Mouse (Mus musculus): ENCODE data around the gene Trpm3. TPM values are rescaled to one million over a fixed set of nuclear protein-coding genes. Genes with fewer than 3 reads are reported as not detected.

Gene Trpm3
- polyA plus RNA-seq, 1 experiment from 2014 or later = 14.8 TPM

DNA sequence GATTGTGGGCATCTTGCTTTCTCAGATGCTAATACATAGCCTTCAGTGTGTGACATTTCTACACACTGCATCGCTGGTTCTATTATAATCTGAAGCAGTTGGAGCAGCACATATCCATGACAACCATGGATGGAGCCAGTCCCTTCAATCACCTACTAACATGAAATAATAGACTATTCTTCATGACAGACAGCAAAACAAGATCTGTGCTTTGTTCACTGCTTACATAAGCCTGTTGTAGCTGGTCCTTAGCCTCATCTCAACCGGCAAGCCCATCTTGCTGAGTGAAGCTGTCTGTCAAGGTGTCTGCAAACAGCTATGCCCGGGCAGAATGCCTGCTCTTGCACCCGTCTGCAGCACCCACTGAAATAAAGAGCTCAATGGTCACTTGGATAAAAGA lies 819.6 kb downstream of the Trpm3 start:
- WGBS = 20% methylated on average over 4 of the region's 4 CpGs
- H3K36me3 ChIP-seq (ENCODE audit: control insufficient read depth, insufficient read depth, low read length) = no peaks in the 10 kb centered on the region
- peaks cover 8% of the 10 kb centered on the region; the same call in 1 of the 2 replicates for H3K4me1 ChIP-seq (ENCODE audit: control insufficient read depth, insufficient read depth, low read length)
- no peak for DNase-seq
- no peak overlapping the region for H3K4me2 ChIP-seq (ENCODE audit: low read length)
- H3K27ac ChIP-seq (replicated peaks; ENCODE audit: low read depth, low read length) = no peak overlapping the region
- H3K9me3 ChIP-seq (ENCODE audit: control insufficient read depth, low read length) = no peaks in the 10 kb centered on the region
- H3K4me3 ChIP-seq (replicated peaks; ENCODE audit: low read depth, low read length) = no peak overlapping the region
- ATAC-seq (ENCODE audit: low FRiP score, low TSS enrichment) = no peak
- no peak overlapping the region for H3K9ac ChIP-seq (replicated peaks; ENCODE audit: low read length)
- H3K27me3 ChIP-seq (ENCODE audit: control insufficient read depth, insufficient read depth, low read length) = no peaks in the 10 kb centered on the region

DNA sequence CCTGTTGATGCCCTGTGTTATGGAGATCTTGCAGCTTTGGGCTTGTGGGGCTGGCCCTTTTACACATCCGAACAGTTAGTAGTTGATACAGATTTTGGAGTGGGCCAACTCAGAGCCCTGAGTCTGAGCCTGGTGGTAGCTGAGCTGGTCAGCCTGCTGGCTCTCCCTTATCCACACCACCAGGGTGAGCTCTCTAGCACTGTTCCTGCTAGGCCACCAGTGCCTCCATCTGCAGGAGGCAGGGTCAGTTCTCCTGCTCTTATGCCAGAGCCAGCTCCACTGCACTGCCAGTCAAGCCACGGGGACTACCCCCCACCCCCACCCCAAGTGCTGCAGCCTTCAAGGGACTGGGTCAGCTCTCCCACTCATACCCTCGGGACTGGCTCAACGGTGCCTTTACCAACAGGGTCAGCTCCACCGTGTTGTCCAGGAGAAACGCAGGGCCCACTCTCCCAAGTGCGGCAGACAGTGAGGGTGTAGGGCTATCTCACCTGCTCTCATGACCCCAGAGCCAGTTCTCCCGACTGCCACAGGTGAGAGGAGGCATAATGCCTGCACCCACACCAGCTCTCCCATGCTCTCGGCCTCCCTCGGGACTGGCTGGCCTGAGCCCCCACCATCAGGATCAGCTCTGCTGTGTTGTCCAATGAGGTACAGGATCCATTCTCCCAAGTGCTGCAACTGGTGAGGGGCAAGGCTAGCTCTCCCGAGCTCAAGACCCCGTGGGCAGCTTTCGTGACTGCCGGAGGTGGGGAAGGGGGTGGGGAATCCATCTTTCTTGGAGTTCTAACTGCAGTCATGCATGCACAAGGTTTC lies 821.8 kb downstream of the Trpm3 start:
- Histone ChIP-seq H3K4me3 (replicated peaks; ENCODE audit: low read depth, low read length) (no peak overlapping the region), H3K4me1 (ENCODE audit: control insufficient read depth, insufficient read depth, low read length) (peaks cover 8% of the 10 kb centered on the region; the same call in 1 of the 2 replicates), H3K9ac (replicated peaks; ENCODE audit: low read length) (no peak overlapping the region), H3K27me3 (ENCODE audit: control insufficient read depth, insufficient read depth, low read length) (no peaks in the 10 kb centered on the region), H3K9me3 (ENCODE audit: control insufficient read depth, low read length) (no peaks in the 10 kb centered on the region), H3K27ac (replicated peaks; ENCODE audit: low read depth, low read length) (no peak overlapping the region), H3K36me3 (ENCODE audit: control insufficient read depth, insufficient read depth, low read length) (no peaks in the 10 kb centered on the region), H3K4me2 (ENCODE audit: low read length) (peak overlapping the region; percentile 21)
- 71% methylated on average over 14 of the region's 14 CpGs for WGBS
- DNase-seq (no peak), ATAC-seq (ENCODE audit: low FRiP score, low TSS enrichment) (peak; percentile 41; the same call in 1 of the 2 replicates)

DNA sequence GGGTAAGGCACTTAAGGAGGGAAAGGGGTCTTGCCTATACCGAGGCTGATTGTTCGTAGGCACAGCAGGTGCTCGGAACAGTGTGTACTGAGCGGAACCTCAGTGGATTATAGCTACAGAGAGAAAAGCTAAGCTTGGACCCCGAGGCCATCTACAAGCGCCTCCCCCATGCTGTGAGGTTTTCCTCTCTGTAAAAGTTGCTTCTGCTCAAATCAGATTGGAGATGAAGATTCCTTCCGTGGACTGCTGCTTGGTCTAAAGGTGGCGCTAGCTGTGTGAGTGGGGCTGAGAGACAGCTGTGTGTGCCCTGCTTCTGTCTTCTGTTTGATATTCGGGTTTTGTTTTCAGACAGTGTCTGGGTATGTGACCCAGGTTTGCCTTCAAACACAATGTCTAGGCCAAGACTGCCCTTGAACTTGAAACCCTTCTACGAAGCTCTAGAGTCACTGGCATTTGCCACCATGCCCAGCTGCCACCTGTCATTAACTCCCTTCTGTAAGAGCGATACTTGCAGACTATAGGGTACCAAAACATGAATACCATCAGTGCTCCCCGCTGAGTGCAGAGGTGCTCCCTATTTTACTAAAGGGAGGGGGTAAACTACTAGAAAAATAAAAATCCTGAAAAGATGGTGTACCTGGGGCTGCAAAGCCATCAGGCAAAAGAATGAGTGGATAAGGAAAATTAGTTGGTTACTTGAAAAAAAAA lies 823.3 kb downstream of the Trpm3 start:
- H3K27ac ChIP-seq (replicated peaks; ENCODE audit: low read depth, low read length) = no peak overlapping the region
- no peaks in the 10 kb centered on the region for H3K27me3 ChIP-seq (ENCODE audit: control insufficient read depth, insufficient read depth, low read length)
- ATAC-seq (ENCODE audit: low FRiP score, low TSS enrichment) (no peak), DNase-seq (peak; percentile 38)
- no peak overlapping the region for H3K4me3 ChIP-seq (replicated peaks; ENCODE audit: low read depth, low read length)
- peaks cover 8% of the 10 kb centered on the region; the same call in 1 of the 2 replicates for H3K4me1 ChIP-seq (ENCODE audit: control insufficient read depth, insufficient read depth, low read length)
- H3K9me3 ChIP-seq (ENCODE audit: control insufficient read depth, low read length) = no peaks in the 10 kb centered on the region
- WGBS = 38% methylated on average over 12 of the region's 12 CpGs
- no peak overlapping the region for H3K4me2 ChIP-seq (ENCODE audit: low read length)
- no peaks in the 10 kb centered on the region for H3K36me3 ChIP-seq (ENCODE audit: control insufficient read depth, insufficient read depth, low read length)
- no peak overlapping the region for H3K9ac ChIP-seq (replicated peaks; ENCODE audit: low read length)

DNA sequence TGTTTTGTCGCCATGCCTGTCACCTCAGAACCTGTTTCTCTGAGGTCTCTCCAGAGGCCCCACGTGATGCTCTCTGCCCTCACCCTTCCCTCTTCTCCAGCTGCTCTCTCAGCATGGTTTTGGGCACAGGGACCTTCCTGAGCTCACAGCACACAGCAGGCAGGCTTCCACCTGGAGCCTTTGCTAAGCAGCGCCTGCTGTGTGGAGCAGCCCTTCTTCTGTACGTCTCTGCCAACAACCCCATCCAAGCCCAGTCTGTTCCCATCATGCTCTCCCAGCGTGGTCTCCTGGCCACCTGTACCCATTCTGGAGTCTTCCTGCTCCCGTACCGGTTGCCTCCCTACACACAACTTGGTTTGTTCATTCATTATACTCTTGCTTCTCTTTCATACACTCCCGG lies 823.9 kb downstream of the Trpm3 start:
- Histone ChIP-seq H3K36me3 (ENCODE audit: control insufficient read depth, insufficient read depth, low read length) (no peaks in the 10 kb centered on the region), H3K27me3 (ENCODE audit: control insufficient read depth, insufficient read depth, low read length) (no peaks in the 10 kb centered on the region), H3K9me3 (ENCODE audit: control insufficient read depth, low read length) (no peaks in the 10 kb centered on the region), H3K9ac (replicated peaks; ENCODE audit: low read length) (no peak overlapping the region), H3K4me3 (replicated peaks; ENCODE audit: low read depth, low read length) (no peak overlapping the region), H3K4me2 (ENCODE audit: low read length) (no peak overlapping the region), H3K27ac (replicated peaks; ENCODE audit: low read depth, low read length) (no peak overlapping the region), H3K4me1 (ENCODE audit: control insufficient read depth, insufficient read depth, low read length) (peaks cover 8% of the 10 kb centered on the region; the same call in 1 of the 2 replicates)
- ATAC-seq (ENCODE audit: low FRiP score, low TSS enrichment) (no peak), DNase-seq (no peak)
- 57% methylated on average over 8 of the region's 8 CpGs for WGBS

DNA sequence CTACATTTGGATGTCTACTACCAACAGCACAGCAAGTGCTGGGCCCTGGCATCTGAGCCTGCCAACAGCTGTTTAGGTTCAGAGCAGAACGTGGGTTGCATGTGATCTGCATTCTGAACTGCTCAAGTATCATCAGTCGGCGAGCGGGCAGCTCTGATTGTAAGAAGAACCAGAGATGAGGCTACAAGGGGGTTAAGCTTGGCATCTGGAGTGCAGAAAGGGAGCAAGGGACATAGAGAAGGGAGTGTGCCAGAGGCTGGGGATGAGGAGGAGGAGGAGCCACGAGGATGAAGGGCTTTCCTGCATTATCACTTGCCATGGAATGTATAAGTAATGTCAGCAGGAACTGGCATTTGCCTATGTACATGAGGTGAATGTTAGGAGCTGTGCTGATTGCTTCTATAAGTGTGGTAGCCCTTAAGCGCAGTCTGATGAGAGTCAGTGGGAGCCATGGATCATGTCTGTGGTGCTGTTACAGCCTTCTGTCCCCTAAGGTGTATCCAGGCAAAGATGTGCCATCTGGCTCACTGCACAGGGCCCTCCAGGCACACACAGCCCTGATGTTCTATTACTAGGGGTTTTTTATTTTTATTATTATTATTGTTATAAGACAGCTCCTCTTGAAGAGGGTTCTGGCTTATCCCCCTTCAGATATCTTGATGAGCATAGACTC lies 825.0 kb downstream of the Trpm3 start:
- Histone ChIP-seq H3K4me1 (ENCODE audit: control insufficient read depth, insufficient read depth, low read length) (peaks cover 8% of the 10 kb centered on the region; the same call in 1 of the 2 replicates), H3K9ac (replicated peaks; ENCODE audit: low read length) (no peak overlapping the region), H3K36me3 (ENCODE audit: control insufficient read depth, insufficient read depth, low read length) (no peaks in the 10 kb centered on the region), H3K9me3 (ENCODE audit: control insufficient read depth, low read length) (no peaks in the 10 kb centered on the region), H3K27me3 (ENCODE audit: control insufficient read depth, insufficient read depth, low read length) (no peaks in the 10 kb centered on the region), H3K27ac (replicated peaks; ENCODE audit: low read depth, low read length) (no peak overlapping the region), H3K4me3 (replicated peaks; ENCODE audit: low read depth, low read length) (no peak overlapping the region), H3K4me2 (ENCODE audit: low read length) (no peak overlapping the region)
- WGBS = 80% methylated on average over 6 of the region's 6 CpGs
- ATAC-seq (ENCODE audit: low FRiP score, low TSS enrichment) = no peak
- no peak for DNase-seq

DNA sequence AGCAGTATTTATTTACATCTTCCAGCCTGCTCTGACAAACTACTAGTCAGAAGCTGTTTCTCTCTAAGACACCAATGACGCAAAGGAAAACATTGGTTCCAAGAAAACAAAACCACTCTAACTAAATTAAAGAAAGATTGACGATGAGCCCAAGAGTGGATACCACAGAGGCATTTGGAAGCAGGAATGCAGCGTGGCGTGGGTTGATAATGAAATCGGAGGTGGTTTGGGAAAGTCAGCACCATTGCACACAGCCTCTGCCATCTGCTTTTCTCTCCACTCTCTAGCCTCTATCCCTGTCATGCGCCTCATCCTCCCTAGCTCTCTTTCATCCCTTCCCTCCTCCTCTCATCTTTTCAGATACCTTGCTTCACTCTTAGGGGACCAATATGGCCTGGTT lies 826.6 kb downstream of the Trpm3 start:
- no peak for DNase-seq
- no peak overlapping the region for H3K27ac ChIP-seq (replicated peaks; ENCODE audit: low read depth, low read length)
- H3K4me3 ChIP-seq (replicated peaks; ENCODE audit: low read depth, low read length) = no peak overlapping the region
- ATAC-seq (ENCODE audit: low FRiP score, low TSS enrichment) = no peak
- H3K9ac ChIP-seq (replicated peaks; ENCODE audit: low read length) = no peak overlapping the region
- no peaks in the 10 kb centered on the region for H3K27me3 ChIP-seq (ENCODE audit: control insufficient read depth, insufficient read depth, low read length)
- H3K4me2 ChIP-seq (ENCODE audit: low read length) = no peak overlapping the region
- no peaks in the 10 kb centered on the region for H3K36me3 ChIP-seq (ENCODE audit: control insufficient read depth, insufficient read depth, low read length)
- 87% methylated on average over 6 of the region's 6 CpGs for WGBS
- H3K4me1 ChIP-seq (ENCODE audit: control insufficient read depth, insufficient read depth, low read length) = peaks cover 8% of the 10 kb centered on the region; the same call in 1 of the 2 replicates
- no peaks in the 10 kb centered on the region for H3K9me3 ChIP-seq (ENCODE audit: control insufficient read depth, low read length)

DNA sequence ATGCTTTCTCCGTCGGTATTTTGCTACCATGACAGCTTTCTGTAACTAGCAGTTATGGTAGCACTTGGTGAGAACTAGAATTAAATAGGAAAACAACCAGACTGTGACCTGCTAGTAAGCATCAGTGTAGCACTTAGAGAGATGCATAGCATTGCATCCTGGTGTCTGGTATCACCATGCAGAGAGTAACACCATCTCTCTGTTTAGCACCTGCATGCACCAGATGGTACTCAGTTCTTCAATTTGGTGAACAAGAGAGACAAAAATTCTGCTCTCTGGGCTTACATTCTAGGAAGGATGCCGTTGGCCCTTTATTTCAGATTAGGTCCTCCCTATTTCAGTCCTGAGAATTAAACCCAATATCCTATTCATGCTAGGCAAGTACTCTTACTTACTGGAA lies 834.4 kb downstream of the Trpm3 start:
- Histone ChIP-seq H3K4me2 (ENCODE audit: low read length) (no peak overlapping the region), H3K9ac (replicated peaks; ENCODE audit: low read length) (no peak overlapping the region), H3K27me3 (ENCODE audit: control insufficient read depth, insufficient read depth, low read length) (no peaks in the 10 kb centered on the region), H3K9me3 (ENCODE audit: control insufficient read depth, low read length) (no peaks in the 10 kb centered on the region), H3K36me3 (ENCODE audit: control insufficient read depth, insufficient read depth, low read length) (no peaks in the 10 kb centered on the region), H3K27ac (replicated peaks; ENCODE audit: low read depth, low read length) (no peak overlapping the region), H3K4me1 (ENCODE audit: control insufficient read depth, insufficient read depth, low read length) (no peaks in the 10 kb centered on the region), H3K4me3 (replicated peaks; ENCODE audit: low read depth, low read length) (no peak overlapping the region)
- 84% methylated on average over 3 of the region's 3 CpGs for WGBS
- DNase-seq (no peak), ATAC-seq (ENCODE audit: low FRiP score, low TSS enrichment) (no peak)

DNA sequence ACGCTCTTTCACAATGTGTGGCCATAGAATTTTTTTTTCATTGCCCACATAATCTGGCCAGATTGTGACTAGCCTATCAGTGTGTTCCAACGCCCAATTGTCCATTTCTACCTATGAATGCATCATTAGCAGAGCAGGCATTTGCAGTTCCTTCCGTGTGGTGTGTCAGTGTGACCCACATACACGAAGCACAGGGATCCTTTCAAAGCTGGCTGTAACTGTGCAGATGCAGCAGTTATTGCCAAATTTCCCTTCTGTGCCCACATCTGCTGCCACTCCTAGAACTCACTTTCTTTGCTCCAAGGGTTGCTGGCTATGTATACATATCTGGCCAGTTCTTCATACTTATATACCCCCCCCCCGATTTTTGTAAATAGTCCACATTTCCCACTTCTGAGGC lies 834.9 kb downstream of the Trpm3 start:
- Histone ChIP-seq H3K9ac (replicated peaks; ENCODE audit: low read length) (no peak overlapping the region), H3K36me3 (ENCODE audit: control insufficient read depth, insufficient read depth, low read length) (no peaks in the 10 kb centered on the region), H3K27me3 (ENCODE audit: control insufficient read depth, insufficient read depth, low read length) (no peaks in the 10 kb centered on the region), H3K9me3 (ENCODE audit: control insufficient read depth, low read length) (no peaks in the 10 kb centered on the region), H3K4me3 (replicated peaks; ENCODE audit: low read depth, low read length) (no peak overlapping the region), H3K27ac (replicated peaks; ENCODE audit: low read depth, low read length) (no peak overlapping the region), H3K4me1 (ENCODE audit: control insufficient read depth, insufficient read depth, low read length) (no peaks in the 10 kb centered on the region), H3K4me2 (ENCODE audit: low read length) (no peak overlapping the region)
- no peak for ATAC-seq (ENCODE audit: low FRiP score, low TSS enrichment)
- no peak for DNase-seq
- 93% methylated on average over 5 of the region's 5 CpGs for WGBS
